Mouse (Mus musculus) layer of hippocampus, postnatal 25 days (tissue): ENCODE data around the gene Pkn1. TPM values are rescaled to one million over a fixed set of nuclear protein-coding genes. Genes with fewer than 3 reads are reported as not detected.

Source experiments
- DNase-seq, 2 experiments: peaks; one replicate each; pipeline ENCODE4 v3.0.0; 2022; ENCODE audit warnings: mixed read lengths in 2 of 2, low spot score in 1 of 2; ENCODE audit errors: extremely low spot score in 1 of 2
- total RNA-seq, 2 experiments: library from RNA; stranded (reverse); gene quantifications; 2 replicates each; pipeline ENCODE4 v1.2.3; 2021

The Pkn1 gene
- total RNA-seq, 2 experiments from 2014 or later: 42.2 to 57.6 TPM

DNA sequence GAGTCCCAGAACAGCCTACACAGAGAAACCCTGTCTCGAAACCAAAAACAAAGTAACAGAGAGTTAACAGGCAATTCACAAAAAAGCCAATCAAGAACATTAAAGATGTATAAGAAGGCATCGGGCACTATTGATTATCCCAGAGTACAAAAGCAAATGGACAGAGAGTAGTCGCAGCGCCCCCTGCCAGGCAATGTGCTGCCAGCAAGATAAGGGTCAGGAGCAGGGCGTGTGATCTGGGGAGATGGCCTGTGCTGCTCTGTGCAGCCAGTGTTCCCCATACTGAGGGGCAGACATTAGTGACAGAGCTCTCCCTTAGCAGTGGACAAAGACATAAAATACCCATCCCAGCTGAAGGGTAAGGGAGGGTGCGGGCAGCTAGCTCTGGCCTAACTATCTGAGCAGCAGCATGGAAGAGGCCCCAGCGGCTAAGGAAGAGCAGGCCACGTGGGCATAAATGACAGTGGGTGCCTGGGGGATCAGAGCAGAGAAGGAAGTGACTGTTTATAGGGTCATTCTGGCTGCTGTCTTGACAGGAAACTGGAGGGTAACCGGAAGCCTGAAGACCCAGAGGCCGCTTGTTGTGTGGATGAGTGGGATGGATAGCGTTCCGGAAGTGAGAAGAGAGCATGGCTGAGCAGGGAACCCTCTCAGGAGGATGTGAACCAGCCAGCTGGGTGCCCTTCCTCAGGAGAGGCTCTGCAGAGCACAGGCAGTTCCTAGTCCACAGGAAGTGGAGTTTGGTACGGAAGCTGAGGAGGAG lies 42.3 kb downstream of the Pkn1 start:
- DNase-seq: no peak

DNA sequence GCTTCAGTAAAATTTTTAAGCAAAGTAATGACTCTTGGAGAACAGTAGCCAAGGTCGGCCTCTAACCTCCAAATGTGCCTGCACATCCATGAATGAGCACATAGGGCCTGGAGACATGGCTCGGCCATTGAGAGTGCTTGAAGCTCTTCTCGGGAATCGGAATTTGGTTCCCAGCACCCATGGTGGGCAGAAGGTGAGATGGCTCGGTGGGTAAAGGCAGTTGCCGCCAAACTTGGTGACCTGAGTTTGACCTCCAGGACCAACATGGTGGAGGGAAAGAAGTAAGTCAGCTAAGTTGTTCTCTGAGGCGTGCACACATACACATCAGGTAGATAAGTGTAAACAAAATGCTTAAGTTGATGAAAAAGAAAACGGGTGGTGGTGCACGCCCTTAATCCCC lies 42.9 kb downstream of the Pkn1 start:
- DNase-seq: no peak

- DNase-seq: no peak
Measured at GRCm38 (mm10) chr8:83654725-83655124, 44.3 kb downstream of the Pkn1 start.

DNA sequence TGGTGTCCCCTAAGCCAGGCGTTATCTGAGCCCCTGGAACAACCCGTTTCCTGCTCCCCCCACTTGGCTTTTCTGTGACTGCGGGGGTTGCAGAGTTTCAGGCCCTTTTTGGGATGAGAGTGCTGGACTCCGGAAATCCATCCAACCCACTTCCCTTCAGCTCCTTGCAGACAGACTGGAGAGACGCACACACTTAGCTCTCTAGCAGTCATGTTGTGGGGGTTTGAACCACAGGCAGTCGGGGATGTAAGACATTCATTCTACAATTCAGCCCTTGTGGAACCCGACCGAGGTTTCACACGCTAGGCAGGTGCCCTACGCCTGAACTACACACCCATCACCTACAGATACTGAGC lies 45.3 kb downstream of the Pkn1 start:
- DNase-seq: no peak

GRCm38 (mm10) chr8:83652744-83653661 lies 46.0 kb downstream of the Pkn1 start:
- DNase-seq: no peak

DNA sequence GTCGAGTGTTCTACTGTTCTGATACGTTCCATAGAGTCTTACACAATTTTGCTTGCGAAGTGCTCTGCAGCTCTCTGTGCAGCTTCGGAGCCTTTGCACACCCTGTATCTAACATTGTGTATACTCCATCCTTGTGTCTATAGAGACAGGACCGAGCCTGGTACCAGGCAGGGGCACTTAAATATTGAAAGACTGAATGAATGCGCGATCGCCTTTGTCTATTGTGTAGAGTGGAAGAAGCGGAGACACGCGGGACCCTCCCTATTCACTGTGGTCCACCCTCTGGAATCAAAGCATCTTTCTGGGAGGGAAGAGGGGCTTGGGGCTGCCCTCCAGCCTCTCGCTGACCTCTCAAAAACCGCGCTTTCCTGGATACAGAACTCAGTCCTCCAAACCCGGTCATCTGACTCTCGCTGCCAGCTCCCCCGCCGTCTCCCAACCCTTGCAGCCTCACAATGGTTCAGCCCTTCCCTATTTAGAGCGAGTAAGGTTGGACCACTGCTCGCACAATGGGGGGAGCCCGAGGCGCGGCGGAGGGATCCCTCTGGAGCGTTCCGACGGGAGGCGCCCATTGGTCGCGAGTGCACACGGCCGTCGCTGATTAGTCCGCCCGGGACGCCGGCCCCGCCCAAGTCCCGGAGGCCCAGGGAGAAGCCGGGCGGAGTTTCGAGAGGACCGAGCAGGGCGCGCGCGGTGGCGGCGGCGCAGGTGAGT lies 46.8 kb downstream of the Pkn1 start, which contains the start of gene Gipc1:
Gene Gipc1 (plus strand): TSS at position 648 of the 714 bp plus-strand sequence.
- DNase-seq: peak; percentile 82 to 90

DNA sequence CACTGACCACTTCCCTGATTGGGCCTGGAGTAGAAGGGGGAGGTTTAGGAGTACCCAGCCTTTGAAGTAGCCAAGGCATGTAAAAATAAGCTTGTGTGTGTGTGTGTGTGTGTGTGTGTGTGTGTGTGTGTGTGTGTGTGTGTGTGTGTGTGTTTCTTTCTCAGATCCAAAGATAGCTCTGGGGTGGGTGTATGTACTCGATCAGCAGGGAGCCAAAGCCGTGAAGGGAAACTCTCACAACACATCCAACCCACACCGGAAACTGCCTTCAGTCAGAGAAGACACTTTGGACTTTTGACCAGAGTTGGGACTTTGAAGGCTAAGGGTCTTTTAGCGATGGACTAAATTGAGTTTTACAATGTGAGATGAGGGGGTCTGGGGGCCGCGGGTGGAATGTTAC lies 49.3 kb downstream of the Pkn1 start:
- no peak for DNase-seq

DNA sequence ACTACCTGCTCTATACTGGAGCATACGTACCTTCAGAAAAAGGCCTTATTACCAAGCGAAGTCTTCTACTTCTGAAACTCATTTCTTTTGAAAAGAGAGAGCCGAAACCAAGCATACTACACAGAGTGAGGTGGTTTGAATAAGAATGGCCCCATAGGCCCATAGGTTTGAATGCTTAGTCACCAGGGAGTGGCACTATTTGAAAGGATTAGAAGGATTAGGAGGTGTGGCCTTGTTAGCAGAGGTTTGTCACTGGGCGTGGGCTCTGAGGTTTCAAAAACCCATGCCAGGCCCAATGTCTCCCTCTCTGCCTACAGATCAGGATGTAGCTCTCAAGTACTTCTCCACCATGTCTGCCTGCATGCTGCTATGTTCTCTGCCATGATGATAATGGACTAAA lies 50.9 kb downstream of the Pkn1 start:
- no peak for DNase-seq

DNA sequence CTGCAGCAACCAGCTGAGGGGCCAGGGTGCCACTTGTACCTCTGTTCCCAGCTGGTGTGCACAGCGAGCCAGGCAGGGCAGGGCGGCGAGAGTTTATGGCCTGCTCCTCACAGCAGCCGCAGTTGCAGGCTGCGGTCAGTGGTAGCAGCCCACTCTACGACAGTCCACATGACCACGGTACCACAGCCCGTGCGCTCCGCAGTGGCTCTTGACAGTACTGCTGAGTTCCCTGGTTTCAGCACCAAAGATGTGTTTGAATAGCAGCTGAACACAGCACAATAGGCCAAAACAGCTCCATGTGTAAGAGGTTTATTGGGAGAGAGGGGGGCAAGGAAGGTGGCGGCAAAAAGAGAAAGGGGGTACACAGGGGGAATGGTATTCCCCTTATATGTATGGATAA lies 51.5 kb downstream of the Pkn1 start:
- no peak for DNase-seq

DNA sequence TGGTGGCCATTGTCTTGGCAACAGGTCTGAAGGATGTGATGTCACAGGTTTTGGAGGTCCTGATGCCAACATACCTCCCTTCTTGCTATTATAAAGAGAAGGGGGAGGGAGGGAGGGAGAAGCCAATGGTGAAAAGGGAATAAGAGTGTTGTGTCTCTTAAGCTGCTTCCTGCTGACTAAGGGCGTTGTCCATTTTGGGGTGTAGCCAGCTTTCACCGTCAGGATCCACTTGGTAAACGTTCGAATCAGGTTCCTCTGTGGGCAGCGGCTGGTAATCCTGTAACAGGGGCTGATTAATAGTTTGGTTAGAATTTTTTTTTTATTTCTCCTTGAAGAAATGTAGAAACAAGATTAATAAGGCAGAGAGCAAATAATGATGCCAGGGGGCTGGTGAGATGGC lies 59.3 kb downstream of the Pkn1 start:
- no peak for DNase-seq

DNA sequence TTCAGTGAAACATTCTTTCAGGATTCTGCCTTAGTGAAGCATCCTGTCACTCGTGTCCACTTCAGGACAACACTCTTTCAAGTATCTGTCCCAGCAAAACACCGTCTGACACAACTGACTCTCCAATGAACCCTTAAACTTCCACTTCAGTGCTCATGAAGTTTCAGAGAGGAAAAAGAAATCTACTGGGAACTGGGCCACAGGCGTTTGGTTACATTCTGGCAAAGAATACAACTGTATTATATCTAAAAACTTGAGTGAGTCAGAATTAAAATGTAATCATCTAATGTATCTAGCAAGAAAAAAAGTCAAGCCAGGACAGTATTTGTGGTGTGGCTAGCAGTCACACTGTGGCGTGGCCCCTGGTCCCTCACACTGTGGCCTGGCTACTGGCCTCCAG lies 60.1 kb downstream of the Pkn1 start:
- no peak for DNase-seq

DNA sequence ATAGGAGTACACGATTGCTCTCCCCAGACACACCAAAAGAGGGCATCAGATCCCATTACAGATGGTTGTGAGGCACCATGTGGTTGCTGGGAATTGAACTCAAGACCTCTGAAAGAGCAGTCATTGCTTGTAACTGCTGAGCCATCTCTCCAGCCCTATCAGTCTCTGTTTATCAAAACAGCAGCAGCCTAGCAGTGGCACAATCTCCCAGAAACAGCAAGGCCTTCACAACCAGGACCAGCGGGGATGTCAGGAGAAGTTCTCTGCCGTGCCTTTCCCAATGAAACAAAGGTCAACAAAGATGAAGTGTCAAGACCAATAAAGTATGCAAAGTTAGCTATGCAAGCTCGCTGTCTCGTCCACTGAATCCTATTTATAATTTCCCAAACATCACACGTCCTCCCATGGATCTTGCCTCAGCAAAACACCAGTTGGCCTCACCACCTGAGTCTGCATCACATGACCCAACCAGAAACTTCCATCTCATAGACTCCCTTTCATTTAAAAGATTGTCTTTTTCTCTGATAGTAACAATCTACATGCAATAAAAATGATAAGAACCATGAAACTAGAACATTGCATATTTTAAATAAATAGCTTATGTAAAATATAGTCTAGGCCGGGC lies 66.8 kb downstream of the Pkn1 start:
- DNase-seq: no peak

GRCm38 (mm10) chr8:83625676-83626299 lies 73.2 kb downstream of the Pkn1 start:
- DNase-seq: no peak

DNA sequence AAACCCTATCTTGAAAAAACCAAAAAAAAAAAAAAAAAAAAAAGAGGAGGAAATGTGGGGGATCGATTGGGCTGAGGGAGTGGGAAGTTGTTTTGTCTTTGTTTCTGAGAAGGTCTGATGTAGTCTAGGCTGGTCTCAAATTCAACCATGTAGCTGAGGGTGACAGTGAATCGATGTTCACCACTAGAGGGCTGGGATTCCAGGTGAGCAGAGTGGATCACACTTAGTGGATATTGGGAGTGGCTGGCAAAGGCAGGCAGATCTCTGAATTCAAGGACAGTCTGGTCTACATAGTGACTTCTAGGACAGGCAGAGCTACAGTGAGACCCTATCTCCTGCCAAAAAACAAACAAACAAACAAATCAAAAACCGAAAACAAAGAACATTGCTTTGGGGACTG lies 74.2 kb downstream of the Pkn1 start:
- DNase-seq: no peak

GRCm38 (mm10) chr8:83623549-83623948 lies 75.4 kb downstream of the Pkn1 start:
- DNase-seq: no peak

DNA sequence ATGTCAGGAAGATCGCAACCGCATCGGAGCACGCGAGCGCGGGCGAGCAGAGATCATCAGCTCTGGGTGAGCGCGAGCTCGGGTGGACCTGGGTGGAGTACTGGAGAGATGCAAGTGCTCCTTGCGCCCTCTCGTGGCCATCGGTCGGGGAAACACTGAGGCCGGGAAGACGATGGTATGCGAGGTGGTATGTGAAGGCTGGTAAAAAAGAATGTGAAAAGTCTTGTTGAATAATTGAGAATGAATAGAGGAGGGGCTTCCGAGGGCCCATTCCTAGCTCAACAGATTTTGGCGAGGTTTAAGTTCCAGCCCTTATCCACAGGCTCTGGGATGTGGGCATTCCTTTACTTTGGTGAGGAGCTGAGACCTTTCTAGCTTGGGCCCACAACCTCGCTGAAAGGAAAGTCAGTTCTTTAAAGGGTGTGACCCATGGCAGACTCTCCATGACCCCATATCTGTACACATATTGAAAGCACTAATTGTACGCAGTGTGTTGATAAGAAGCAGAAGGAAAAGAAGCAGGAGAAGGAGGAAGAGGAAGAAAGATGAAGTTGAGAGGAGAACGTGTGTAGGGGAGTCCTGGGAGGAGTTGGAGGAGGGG lies 76.5 kb downstream of the Pkn1 start:
- DNase-seq: peak; percentile 84 to 97

- DNase-seq: no peak
Measured at GRCm38 (mm10) chr8:83621691-83622388, 77.1 kb downstream of the Pkn1 start.

DNA sequence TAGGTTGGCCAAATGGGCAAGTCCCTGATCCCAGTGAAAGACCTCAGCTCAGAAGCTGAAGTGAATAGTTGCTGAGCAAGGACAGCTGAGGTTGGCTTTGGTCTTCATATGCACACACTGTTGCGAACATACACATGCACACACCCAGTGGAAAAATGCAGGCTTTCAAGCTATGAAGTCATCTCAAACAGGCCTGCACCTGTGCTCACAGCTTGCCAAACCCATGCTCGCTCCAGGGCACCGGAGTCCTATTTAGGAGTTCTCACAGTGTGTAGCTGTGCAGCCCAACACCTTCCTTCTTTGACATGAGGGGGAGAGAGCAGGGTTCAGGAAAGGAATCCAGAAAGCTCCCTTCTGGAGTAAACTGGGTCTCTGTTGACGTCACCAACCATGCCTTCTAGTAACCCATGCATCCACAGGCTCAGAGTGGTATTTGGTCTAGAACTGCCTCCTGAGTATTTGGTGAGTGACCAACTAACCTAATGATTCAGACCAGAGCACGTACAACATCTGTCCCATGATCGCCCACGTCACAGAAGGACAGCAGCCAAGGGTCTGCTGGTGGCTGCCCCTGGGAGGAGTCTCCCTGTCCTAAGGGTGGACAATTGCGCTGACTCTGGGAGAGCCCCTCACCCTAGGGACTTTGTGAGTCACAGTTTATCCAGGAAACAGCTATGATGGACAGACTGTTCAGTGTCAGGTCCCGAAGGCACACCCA lies 79.3 kb downstream of the Pkn1 start:
- no peak for DNase-seq
